Mouse (Mus musculus): ENCODE results near the gene Bpifc.
A peak's percentile ranks its signal among the peaks of the same experiment; 100 is the strongest.

Gene Bpifc

GRCm38 (mm10) chr10:86011172-86011571, 523 bp downstream of the Bpifc start:
- no peak for DNase-seq (ENCODE audit: low spot score)

DNA sequence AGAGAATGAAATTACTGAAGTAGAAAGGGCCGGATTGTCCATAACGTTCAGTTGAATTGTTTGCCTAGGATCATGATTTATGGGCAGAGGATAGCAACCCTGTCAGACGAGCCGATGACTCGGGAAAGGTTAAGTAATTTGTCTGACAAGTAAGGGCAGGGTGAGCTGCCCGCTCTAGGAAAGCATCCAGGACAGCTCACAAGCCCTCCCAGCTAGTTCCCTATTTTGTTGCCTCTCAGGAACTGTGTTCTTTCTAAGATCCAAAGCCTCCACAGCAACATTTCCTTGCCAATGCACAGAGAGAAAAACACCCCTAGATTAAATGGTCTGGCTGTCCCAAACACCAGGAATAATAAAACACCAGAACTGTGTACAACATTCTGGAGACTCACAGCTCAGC, 1.1 kb downstream of the Bpifc start:
- DNase-seq (ENCODE audit: low spot score), result no peak

DNA sequence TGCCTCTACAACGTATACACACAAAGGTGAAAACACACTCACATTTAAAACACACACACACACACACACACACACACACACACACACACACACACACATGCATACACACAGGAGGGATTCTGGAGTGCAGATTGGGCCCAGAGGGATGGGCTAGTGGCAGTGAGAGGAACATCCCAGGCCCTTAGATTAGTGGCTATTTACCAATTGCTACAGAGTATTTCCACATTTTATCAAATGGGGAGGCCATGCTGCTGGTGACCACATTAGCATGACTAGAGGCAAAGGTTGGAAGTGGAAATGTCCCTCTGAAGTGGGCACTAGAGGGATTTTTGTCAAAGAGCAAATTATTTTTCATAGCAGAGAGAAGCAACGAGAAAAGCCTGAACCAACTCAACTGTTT, 2.0 kb downstream of the Bpifc start:
- no peak for DNase-seq (ENCODE audit: low spot score)

DNA sequence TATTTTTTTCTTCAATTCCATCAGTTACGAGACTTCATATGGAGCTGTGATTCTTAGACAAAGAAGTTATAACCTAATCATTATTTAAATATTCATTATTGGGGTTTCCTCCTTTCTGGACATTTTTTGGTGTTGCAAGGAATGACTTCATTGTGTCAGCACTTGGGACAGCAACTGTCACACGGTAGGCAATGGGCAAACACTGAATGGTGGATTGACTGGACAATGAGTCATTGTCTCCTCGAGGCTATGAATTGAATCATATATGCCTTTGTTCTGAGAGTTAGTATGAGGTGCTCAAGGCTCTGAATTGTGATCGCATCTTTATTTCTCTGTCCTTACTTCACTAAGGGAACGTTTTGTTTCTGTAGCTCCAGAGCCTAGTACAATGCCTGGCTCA, 5.2 kb downstream of the Bpifc start:
- DNase-seq (ENCODE audit: low spot score), result no peak

DNA sequence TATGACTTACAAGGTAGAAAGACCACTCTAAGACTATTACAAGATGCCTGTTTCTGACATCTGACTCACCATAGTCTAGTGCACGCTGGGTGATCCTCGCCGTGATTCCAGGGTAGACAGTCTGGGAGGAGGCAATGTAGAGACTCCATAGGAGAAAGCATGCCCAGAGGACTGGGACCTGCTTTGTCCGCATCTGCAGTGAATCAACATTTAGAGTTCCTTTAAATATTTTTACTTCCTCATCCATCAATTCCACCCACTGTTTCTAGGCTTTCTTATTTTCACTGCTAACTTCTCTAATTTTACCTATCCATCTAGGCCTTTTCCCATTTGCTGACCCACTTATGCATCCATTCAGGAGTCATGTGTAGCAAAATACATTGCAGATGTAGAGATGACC, 11.2 kb downstream of the Bpifc start:
- DNase-seq (ENCODE audit: low spot score), result no peak

DNA sequence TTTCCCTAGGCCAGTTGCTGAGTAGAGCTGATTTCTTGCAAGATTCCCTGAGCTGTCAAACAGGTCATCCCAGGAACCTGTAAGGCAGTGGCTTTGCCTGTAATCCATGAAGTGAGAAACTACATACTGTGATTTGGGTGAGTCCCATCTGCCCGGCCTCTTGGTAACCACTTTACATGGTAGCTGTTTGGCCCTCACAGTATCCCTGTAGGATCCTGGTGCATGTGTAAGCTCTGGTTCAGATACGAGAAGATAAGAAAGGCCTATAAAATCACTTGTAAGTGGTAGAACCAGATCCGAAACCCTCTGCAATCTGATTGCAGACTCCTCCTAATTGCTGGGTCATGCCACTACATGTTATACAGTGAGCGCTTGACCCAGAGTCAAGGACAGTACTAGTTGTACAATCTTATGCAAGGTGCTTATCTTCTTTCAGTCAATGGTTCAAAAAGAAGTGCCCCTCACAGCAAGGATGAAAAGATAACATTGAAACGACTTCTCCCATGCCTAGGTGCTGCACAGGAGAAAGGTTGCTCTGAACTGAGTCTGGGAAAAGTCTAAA, 17.1 kb downstream of the Bpifc start:
- no peak for DNase-seq (ENCODE audit: low spot score)

- no peak for DNase-seq (ENCODE audit: low spot score)
Measured at GRCm38 (mm10) chr10:85993836-85994235, 17.9 kb downstream of the Bpifc start.

GRCm38 (mm10) chr10:85992412-85992811, 19.3 kb downstream of the Bpifc start:
- DNase-seq (ENCODE audit: low spot score), result no peak

- no peak for DNase-seq (ENCODE audit: low spot score)
Measured at GRCm38 (mm10) chr10:85989412-85990115, 22.1 kb downstream of the Bpifc start.

DNA sequence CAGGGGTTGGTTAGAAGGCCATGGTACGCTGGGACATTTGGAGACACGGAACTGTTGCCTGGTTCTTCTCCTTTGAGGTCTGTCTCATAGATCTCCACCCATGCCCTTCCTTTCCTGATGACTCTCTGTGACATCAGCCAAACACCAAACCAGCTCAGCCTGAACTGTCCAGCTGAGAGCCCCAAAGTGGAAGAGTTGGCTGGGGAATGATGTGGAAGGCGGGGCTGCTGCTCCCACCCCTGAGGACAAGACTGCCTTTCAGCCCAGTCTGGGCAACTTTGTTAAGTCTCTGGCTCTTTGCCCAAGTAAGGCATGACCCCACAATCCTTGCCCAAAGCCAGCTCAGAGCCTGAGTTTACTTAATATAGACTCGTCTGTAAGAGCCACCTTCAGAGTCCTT, 38.8 kb downstream of the Bpifc start:
- DNase-seq (ENCODE audit: low spot score), result no peak

DNA sequence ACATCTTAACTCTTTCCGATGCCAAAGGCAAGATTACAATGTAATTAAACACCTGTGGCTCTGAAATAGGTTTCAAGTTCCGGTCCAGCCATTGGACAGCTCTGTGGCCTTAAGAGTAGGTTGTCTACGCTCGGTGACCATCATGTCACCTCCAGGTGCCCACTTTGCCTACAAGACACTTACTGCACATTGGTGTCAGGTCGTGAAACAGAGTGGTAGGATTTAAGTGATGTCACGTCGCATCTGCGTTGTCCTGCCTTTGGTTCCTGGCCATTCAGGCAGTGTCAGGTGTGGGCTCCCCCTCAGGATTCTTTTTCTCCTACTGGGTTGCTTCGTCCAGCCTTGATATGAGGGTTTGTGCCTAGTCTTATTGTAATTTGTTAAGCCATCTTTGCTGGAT, 39.9 kb downstream of the Bpifc start:
- no peak for DNase-seq (ENCODE audit: low spot score)

- DNase-seq (ENCODE audit: low spot score), result no peak
Measured at GRCm38 (mm10) chr10:85969894-85970620, 41.6 kb downstream of the Bpifc start.

- no peak for DNase-seq (ENCODE audit: low spot score)
Measured at GRCm38 (mm10) chr10:85968731-85969130, 43.0 kb downstream of the Bpifc start.

DNA sequence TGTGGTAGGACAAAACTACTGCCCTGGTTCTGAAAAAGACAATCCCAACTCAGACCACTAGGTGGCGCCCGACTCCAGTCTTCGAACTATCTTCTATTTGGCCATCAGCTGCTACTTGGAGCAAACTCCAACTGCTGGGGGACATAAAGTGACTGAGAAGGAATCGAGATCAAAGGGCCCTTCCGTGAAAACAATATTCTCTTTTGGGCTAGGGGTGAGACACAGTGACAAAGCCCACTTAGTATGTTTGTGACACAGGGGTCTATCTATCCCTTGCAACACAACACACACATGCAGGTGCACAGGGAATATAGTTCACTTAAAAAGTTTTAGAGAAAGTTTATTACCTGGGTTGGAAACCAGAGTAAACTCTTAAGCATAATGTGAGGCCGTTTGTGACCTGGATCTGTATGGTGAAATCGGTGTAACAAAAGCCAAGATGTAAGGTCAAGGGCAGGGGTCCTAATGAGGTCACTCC, 43.5 kb downstream of the Bpifc start:
- peak; percentile 84 for DNase-seq (ENCODE audit: low spot score)

- no peak for DNase-seq (ENCODE audit: low spot score)
Measured at GRCm38 (mm10) chr10:85967411-85968156, 44.1 kb downstream of the Bpifc start.

GRCm38 (mm10) chr10:85966476-85966875, 45.2 kb downstream of the Bpifc start:
- no peak for DNase-seq (ENCODE audit: low spot score)

GRCm38 (mm10) chr10:85964316-85964715, 47.4 kb downstream of the Bpifc start:
- DNase-seq (ENCODE audit: low spot score), result no peak

- no peak for DNase-seq (ENCODE audit: low spot score)
Measured at GRCm38 (mm10) chr10:85962897-85963296, 48.8 kb downstream of the Bpifc start.

DNA sequence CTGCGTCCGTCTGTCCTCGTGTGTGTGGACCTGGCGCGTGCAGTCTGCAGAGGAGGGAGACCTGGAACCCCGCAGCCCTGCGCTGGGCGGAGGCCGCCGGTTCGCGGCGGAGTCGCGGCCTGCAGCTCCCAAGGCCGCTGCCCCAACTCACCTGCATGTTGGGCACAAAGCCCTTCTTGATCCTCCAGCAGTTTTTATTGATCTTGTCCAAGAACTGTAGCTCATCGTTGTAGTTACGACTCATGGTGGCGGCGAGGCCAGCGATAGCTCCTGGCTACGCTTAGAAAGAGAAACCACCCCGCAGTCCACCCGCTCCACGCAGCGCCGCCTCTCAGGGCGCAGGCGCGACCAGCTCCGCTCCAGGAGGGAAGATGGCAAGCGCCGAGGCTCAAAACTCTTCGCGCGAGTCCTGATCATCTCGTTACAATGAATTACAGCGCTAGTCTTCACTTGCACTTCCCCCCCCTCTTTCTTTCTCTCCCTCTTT, 54.2 kb downstream of the Bpifc start, which contains the start of gene Rtcb:
TSS of gene Rtcb (minus strand) at position 360 of the 487 bp plus-strand sequence.
- peak; percentile 99 for DNase-seq (ENCODE audit: low spot score)

DNA sequence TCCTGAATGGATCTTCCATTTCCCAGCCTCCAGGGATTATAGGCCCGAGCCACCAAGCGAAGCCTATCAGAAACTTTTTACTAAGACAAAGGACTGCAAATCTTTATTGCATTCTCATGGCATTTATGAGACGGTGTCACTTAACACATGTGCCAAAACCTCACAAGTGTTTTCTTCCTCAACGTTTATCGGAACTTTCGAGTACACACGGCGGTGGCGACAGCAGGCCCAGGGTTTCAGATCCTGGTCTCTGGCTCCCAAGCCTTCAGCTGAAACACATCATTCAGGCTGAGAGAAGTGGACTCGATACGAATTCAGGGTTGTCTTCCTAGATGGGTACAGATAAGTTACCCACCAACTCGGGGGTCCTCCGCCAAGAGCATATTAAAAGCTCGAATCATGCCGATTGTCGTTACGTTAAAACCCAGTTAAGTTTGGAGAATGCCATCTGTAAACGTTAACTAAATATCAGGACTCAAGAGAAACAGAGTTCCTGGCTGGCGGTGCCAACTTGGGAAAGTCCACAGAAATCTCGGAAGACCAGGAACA, 54.8 kb downstream of the Bpifc start:
- DNase-seq (ENCODE audit: low spot score), result no peak

GRCm38 (mm10) chr10:85954429-85954828, 57.3 kb downstream of the Bpifc start:
- no peak for DNase-seq (ENCODE audit: low spot score)

GRCm38 (mm10) chr10:85953401-85953800, 58.3 kb downstream of the Bpifc start:
- no peak for DNase-seq (ENCODE audit: low spot score)
